Mouse (Mus musculus) C2C12 (cell line): Measurements from ENCODE around the gene Clpb.

ENCODE experiments used
- CEBPB ChIP-seq: IDR thresholded peaks from one replicate; pipeline ENCODE4 v1.6.1; 2011; ENCODE audit warnings: low read depth, mild to moderate bottlenecking, control low read depth, moderate library complexity
- CTCF ChIP-seq: IDR thresholded peaks from one replicate; pipeline ENCODE4 v1.5.1; 2011; ENCODE audit not compliant: control insufficient read depth, insufficient read depth, insufficient read length
- MAX ChIP-seq: IDR thresholded peaks from one replicate; pipeline ENCODE4 v1.6.1; 2011; ENCODE audit warnings: mild to moderate bottlenecking, control low read depth

- TF ChIP-seq CEBPB (no peak), CTCF (no peak), MAX (no peak)
Measured at GRCm38 (mm10) chr7:101831437-101831836, 168.0 kb downstream of the Clpb start.
